Mouse (Mus musculus) stomach, postnatal 0 days (tissue): ENCODE measurements at regions not wholly inside any gene's neighbourhood (a gene's known extent, or its start where the extent isn't known, plus 50 kb on each side); places are given as distances from the start of the nearest gene placed in this dataset.

Source experiments
- CTCF ChIP-seq: IDR thresholded peaks from 2 replicates; pipeline ENCODE4 v1.5.1; 2016; ENCODE audit warnings: antibody characterized with exemption, low read depth, mild to moderate bottlenecking, moderate library complexity
- EP300 ChIP-seq: optimal IDR thresholded peaks from 2 replicates; pipeline ENCODE3; 2016; ENCODE audit warnings: antibody characterized with exemption

GRCm38 (mm10) chr7:36955376-36955775 lies 257.5 kb downstream of the Tshz3 start:
- no peak for TF ChIP-seq CTCF
- no peak for TF ChIP-seq EP300
